Mouse (Mus musculus) kidney, adult 2 months (tissue): ENCODE results near the gene Appl2. TPM values are rescaled to one million over a fixed set of nuclear protein-coding genes. Genes with fewer than 3 reads are reported as not detected.
A peak's percentile ranks its signal among the peaks of the same experiment; 100 is the strongest.
"Not testable (repeated sequence)": the region's sequence is repeated elsewhere in the genome, so short reads cannot be mapped to it uniquely, and the experiment has no call there.

Source experiments
- DNase-seq: peaks from one replicate; pipeline ENCODE4 v3.0.0; 2021
- H3K27ac ChIP-seq: fragments of 200-500 bp; 2 replicates; pipeline ENCODE4 v1.5.1; 2012; ENCODE audit warnings: low read depth, low read length, control low read depth, inconsistent platforms; ENCODE audit not compliant: insufficient read depth
- H3K27me3 ChIP-seq: fragments of 200-500 bp; replicated peaks from 2 replicates; pipeline ENCODE4 v1.6.1; 2012; ENCODE audit warnings: mild to moderate bottlenecking, moderate library complexity, low read length, inconsistent platforms; ENCODE audit not compliant: control insufficient read depth, insufficient read depth
- H3K36me3 ChIP-seq: fragments of 200-500 bp; 2 replicates; pipeline ENCODE4 v1.6.1; 2012; ENCODE audit warnings: mild to moderate bottlenecking, moderate library complexity, low read length, inconsistent platforms; ENCODE audit not compliant: control insufficient read depth, insufficient read depth
- H3K4me1 ChIP-seq: fragments of 200-500 bp; 2 replicates; pipeline ENCODE4 v1.6.1; 2011; ENCODE audit warnings: low read length; ENCODE audit not compliant: control insufficient read depth, insufficient read depth
- H3K4me3 ChIP-seq: fragments of 200-500 bp; 2 replicates; pipeline ENCODE4 v1.5.1; 2011; ENCODE audit warnings: mild to moderate bottlenecking, low read depth, low read length, control low read depth; ENCODE audit not compliant: insufficient read depth
- CTCF ChIP-seq: fragments of 200-500 bp; conservative IDR thresholded peaks from 2 replicates; pipeline ENCODE4 v1.5.1; 2011; ENCODE audit warnings: low read depth, mild to moderate bottlenecking, control low read depth, low read length, moderate library complexity, mixed read lengths; ENCODE audit not compliant: insufficient read depth, insufficient read length
- POLR2A ChIP-seq: fragments of 200-500 bp; IDR thresholded peaks from one replicate; pipeline ENCODE4 v1.6.1; 2011; ENCODE audit warnings: low read depth, low read length, control low read depth
- WGBS: fragments of 180-500 bp; shearing (Covaris S2); methylation state at CpG from one replicate; pipeline ENCODE4 v1.1.7; 2018; 5-methylcytosine and 5-hydroxymethylcytosine counted together
- polyA plus RNA-seq: library from polyadenylated mRNA; depleted of rRNA; stranded (reverse); fragments of >200 nt; gene quantifications from 2 replicates; pipeline ENCODE4 v1.2.3, GENCODE M21; 2012

Gene Appl2
- polyA plus RNA-seq, 1 experiment = 18.7 TPM

- TF ChIP-seq POLR2A = no peak
- TF ChIP-seq CTCF = peak; percentile 24; the same call in 1 of the 2 replicates
- no peaks in the 10 kb centered on the region for H3K36me3 ChIP-seq
- 71% methylated on average over 4 of the region's 4 CpGs for WGBS
- no peaks in the 10 kb centered on the region for H3K4me1 ChIP-seq
- no peak overlapping the region for H3K4me3 ChIP-seq
- no peaks in the 10 kb centered on the region for H3K27me3 ChIP-seq
- DNase-seq = no peak
- H3K27ac ChIP-seq = no peak overlapping the region
These were observed 12.1 kb upstream of the Appl2 start for GRCm38 (mm10) chr10:83660605-83661004.

DNA sequence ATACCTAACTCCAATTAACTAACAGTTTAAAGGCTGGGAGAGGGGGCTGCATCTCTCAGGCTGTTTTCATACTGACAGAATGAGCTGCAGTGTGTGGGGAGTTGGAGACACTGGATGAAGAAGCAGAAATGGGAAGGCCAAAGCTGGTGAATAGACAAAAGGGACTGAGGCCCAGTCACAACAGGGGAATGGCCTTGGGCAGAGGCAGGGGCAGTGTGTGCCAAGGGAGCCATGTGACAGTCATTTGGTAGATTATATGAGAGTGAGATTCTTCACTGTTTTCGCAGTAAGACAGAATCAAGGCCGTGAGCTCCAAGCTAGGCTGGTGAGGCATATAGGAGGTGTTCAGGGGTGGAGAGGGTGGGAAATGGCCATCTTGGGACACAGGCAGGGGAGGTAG is 6.1 kb upstream of the Appl2 start:
- Histone ChIP-seq H3K36me3 (no peaks in the 10 kb centered on the region), H3K4me3 (no peak overlapping the region), H3K27me3 (no peaks in the 10 kb centered on the region), H3K4me1 (no peaks in the 10 kb centered on the region), H3K27ac (no peak overlapping the region)
- TF ChIP-seq CTCF (no peak), POLR2A (no peak)
- no peak for DNase-seq
- 87% methylated on average over 2 of the region's 2 CpGs for whole genome bisulfite sequencing

DNA sequence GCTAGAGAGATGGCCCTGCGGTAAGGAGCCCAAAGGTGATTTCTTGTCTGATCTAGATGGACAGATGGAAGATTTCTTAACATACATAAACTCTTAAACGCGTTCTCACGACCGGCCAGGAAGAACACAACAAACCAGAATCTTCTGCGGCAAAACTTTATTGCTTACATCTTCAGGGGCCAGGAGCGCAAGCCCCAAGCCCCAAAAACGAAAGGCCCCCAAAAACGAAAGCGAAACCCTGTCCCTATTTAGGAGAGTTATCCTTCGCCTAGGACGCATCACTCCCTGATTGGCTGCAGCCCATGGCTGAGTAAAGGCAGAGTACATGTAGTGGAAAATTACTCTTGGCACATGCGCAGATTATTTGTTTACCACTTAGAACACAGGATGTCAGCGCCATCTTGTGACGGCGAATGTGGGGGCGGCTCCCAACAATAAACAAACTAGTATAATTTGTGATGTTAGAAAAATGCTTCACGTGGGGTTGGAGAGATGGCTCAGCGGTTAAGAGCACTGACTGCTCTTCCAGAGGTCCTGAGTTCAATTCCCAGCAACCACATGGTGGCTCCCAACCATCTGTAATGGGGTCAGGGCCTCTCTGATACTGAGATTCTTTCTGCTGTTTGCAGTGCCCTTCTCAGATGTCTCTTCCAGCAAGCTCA is 3.8 kb upstream of the Appl2 start:
- not testable (repeated sequence) for H3K36me3 ChIP-seq, H3K27ac ChIP-seq, H3K27me3 ChIP-seq, H3K4me1 ChIP-seq, H3K4me3 ChIP-seq, DNase-seq
- 0 out of 2 replicates have a peak, but pooled peaks have one; percentile 4 for TF ChIP-seq CTCF
- 85% methylated on average over 19 of the region's 19 CpGs for WGBS

- TF ChIP-seq POLR2A = no peak
- no peak for TF ChIP-seq CTCF
- no peak overlapping the region for H3K27ac ChIP-seq
- H3K4me3 ChIP-seq = peak overlapping the region; percentile 66
- H3K4me1 ChIP-seq = peaks cover 7% of the 10 kb centered on the region; the same call in 1 of the 2 replicates
- no peak for DNase-seq
- H3K36me3 ChIP-seq = no peaks in the 10 kb centered on the region
- H3K27me3 ChIP-seq = no peaks in the 10 kb centered on the region
- WGBS = 19% methylated on average over 6 of the region's 6 CpGs
These were observed 499 bp upstream of the Appl2 start for GRCm38 (mm10) chr10:83649037-83649436.

- Histone ChIP-seq H3K27ac (no peak overlapping the region), H3K27me3 (no peaks in the 10 kb centered on the region), H3K36me3 (no peaks in the 10 kb centered on the region), H3K4me1 (peaks cover 7% of the 10 kb centered on the region; the same call in 1 of the 2 replicates), H3K4me3 (no peak overlapping the region)
- TF ChIP-seq CTCF (no peak), POLR2A (no peak)
- no peak for DNase-seq
- WGBS = 77% methylated on average over 7 of the region's 7 CpGs
These were observed 2.1 kb downstream of the Appl2 start for GRCm38 (mm10) chr10:83646351-83646885.

DNA sequence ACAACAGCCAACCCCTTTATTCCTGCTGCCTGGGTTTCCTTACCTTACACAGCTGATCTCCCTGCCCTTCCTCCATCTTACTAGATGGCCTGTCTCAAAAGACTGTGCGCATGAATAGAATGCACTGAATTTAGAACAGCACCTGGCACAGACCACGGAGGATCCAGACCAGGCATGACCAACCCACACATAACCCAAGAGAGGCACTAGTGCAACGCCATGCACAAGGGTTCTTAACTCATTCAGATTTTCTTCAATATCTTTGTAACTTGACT is 2.9 kb downstream of the Appl2 start:
- H3K4me1 ChIP-seq = peaks cover 7% of the 10 kb centered on the region; the same call in 1 of the 2 replicates
- WGBS = 83% methylated on average over 3 of the region's 3 CpGs
- no peak for DNase-seq
- H3K27me3 ChIP-seq = no peaks in the 10 kb centered on the region
- no peak overlapping the region for H3K4me3 ChIP-seq
- no peaks in the 10 kb centered on the region for H3K36me3 ChIP-seq
- no peak for TF ChIP-seq CTCF
- no peak for TF ChIP-seq POLR2A
- H3K27ac ChIP-seq = no peak overlapping the region

- no peak for DNase-seq
- Histone ChIP-seq H3K4me1 (peaks cover 7% of the 10 kb centered on the region; the same call in 1 of the 2 replicates), H3K27me3 (no peaks in the 10 kb centered on the region), H3K27ac (no peak overlapping the region), H3K36me3 (no peaks in the 10 kb centered on the region), H3K4me3 (no peak overlapping the region)
- 69% methylated on average over 16 of the region's 16 CpGs for WGBS
- TF ChIP-seq CTCF = no peak
- no peak for TF ChIP-seq POLR2A
These were observed 3.4 kb downstream of the Appl2 start for GRCm38 (mm10) chr10:83644865-83645715.
